Mouse (Mus musculus): ENCODE data around the gene Pkd1.

Pkd1 gene

DNA sequence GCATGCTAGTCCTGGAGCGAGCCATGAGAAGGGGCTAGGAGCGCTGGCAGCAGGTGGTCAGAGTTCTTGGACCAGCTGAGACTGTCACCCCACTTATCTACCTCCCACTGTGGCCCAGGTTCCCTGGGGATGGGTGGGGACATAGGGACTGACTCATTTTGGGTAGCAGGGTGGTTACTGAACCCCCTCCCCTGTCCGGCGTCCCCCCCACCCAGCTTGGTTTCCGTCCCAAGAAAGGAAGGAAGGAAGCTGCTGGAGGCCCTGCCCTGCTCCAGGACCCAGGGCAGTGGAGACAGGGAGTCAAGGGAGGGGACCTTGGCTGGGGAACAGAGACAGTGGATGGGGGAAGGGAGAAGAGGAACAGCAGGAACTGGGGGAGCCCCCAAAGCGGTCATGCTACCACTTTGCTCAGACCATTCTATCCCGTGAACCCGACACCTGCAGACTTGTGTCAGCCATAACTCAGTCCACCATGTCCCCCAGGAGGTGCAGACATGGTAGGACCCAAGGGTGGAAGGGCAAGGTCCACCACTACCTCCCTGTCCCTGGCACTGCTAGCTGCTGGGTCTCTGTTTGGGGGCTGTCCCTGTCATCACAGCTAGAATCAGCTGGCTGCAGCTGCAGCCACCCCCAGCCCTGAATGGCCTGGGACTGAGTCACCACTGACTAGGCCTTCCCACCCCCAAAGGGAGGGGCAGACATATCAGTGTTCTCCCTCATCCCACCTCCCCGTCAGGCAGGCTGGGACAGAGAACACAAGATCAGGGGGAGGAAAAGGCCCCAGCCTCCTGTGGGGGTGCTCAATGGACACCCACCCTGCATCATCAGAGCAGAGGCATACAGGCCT, 95.5 kb downstream of the Pkd1 start:
- no peak for DNase-seq (ENCODE audit: low spot score in 2 of 2)

DNA sequence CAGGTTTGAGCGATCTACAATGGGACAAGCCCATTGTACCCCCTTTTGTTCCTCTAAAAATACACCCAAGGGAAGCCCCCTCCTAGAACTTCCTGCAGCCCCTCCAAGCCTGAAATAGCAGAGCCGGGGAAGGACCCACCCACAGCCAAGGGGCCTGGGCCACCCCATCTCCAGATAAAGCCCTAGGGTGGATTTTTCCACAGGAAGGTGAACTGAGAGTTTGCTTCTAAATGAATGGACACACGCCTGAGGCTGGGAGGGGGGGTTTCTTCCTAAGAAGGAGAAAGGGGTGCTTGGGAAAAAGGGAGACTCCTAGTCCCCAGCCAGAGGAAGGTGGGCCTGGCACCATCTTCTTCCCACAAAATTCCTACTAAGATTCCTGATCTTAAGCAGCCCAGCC, 96.3 kb downstream of the Pkd1 start:
- no peak for DNase-seq (ENCODE audit: low spot score in 2 of 2)
